Mouse (Mus musculus) MEL (cell line): ENCODE measurements around the gene Mus81. TPM values are rescaled to one million over a fixed set of nuclear protein-coding genes. Genes with fewer than 3 reads are reported as not detected.

Experiments used
- DNase-seq: peaks from one replicate; pipeline ENCODE4 v3.0.0; 2011; ENCODE audit warnings: low read depth, low spot score
- H3K27ac ChIP-seq: 2 replicates; pipeline ENCODE4 v1.5.1; 2012; ENCODE audit warnings: low read depth, mild to moderate bottlenecking, control low read depth, low read length, moderate library complexity; ENCODE audit not compliant: control insufficient read depth
- H3K27me3 ChIP-seq, 2 experiments: fragments of 150-350 bp in 1 of 2; sonication (generic) in 1 of 2; 2 replicates each; pipeline ENCODE4 v1.6.1; 2012; ENCODE audit warnings: low read length in 2 of 2, mild to moderate bottlenecking in 2 of 2, improper control_type of control experiment in 1 of 2, moderate library complexity in 1 of 2; ENCODE audit not compliant: insufficient read depth in 2 of 2, control insufficient read depth in 1 of 2
- H3K36me3 ChIP-seq, 2 experiments: 2 replicates each; pipeline ENCODE4 v1.6.1; 2012 to 2014; ENCODE audit warnings: low read length in 2 of 2, improper control_type of control experiment in 1 of 2, inconsistent platforms in 1 of 2, mild to moderate bottlenecking in 1 of 2; ENCODE audit not compliant: insufficient read depth in 2 of 2, control insufficient read depth in 1 of 2
- H3K4me1 ChIP-seq, 2 experiments: fragments of 150-350 bp in 1 of 2; sonication (generic) in 1 of 2; 2 replicates each; pipeline ENCODE4 v1.6.1; 2012; ENCODE audit warnings: low read length in 2 of 2, improper control_type of control experiment in 1 of 2, mild to moderate bottlenecking in 1 of 2; ENCODE audit not compliant: insufficient read depth in 2 of 2, control insufficient read depth in 1 of 2
- H3K4me3 ChIP-seq, 2 experiments: fragments of 150-350 bp in 1 of 2; sonication (generic) in 1 of 2; 2 replicates each; pipeline ENCODE4 v1.5.1; 2012; ENCODE audit warnings: low read depth in 2 of 2, low read length in 2 of 2, mild to moderate bottlenecking in 2 of 2, moderate library complexity in 2 of 2, control low read depth in 1 of 2, improper control_type of control experiment in 1 of 2; ENCODE audit not compliant: control insufficient read depth in 1 of 2, insufficient read depth in 1 of 2
- H3K79me2 ChIP-seq: 2 replicates; pipeline ENCODE4 v1.6.1; 2012; ENCODE audit warnings: mild to moderate bottlenecking, low read length, moderate library complexity; ENCODE audit not compliant: control insufficient read depth, poor library complexity, insufficient read depth
- H3K9ac ChIP-seq: 2 replicates; pipeline ENCODE4 v1.6.1; 2012; ENCODE audit warnings: low read depth, mild to moderate bottlenecking, control low read depth, low read length, moderate library complexity; ENCODE audit not compliant: control insufficient read depth, poor library complexity, severe bottlenecking
- H3K9me3 ChIP-seq: fragments of 150-350 bp; sonication (generic); replicated peaks from 2 replicates; pipeline ENCODE4 v1.6.1; 2012; ENCODE audit warnings: mild to moderate bottlenecking, low read length, improper control_type of control experiment, moderate library complexity; ENCODE audit not compliant: insufficient read depth
- CHD1 ChIP-seq: IDR thresholded peaks from 2 replicates; pipeline ENCODE4 v1.6.1; 2012; ENCODE audit warnings: low read depth, mild to moderate bottlenecking, inconsistent platforms, low read length, improper control_type of control experiment
- CTCF ChIP-seq, 3 experiments: IDR thresholded peaks in 2 of 3; conservative IDR thresholded peaks in 1 of 3; 2 replicates each; pipeline ENCODE4 v1.5.1; 2011 to 2012; ENCODE audit warnings: low read length in 3 of 3, low read depth in 2 of 3, mild to moderate bottlenecking in 2 of 3, improper control_type of control experiment in 1 of 3, inconsistent platforms in 1 of 3, mixed read lengths in 1 of 3, moderate library complexity in 1 of 3; ENCODE audit not compliant: control insufficient read depth in 1 of 3, insufficient read depth in 1 of 3, poor library complexity in 1 of 3, severe bottlenecking in 1 of 3
- GATA1 ChIP-seq: IDR thresholded peaks from 2 replicates; pipeline ENCODE4 v1.6.1; 2011; ENCODE audit warnings: low read depth, low read length, improper control_type of control experiment
- HCFC1 ChIP-seq: IDR thresholded peaks from 2 replicates; pipeline ENCODE4 v1.6.1; 2012; ENCODE audit warnings: low read depth, mild to moderate bottlenecking, inconsistent platforms, low read length, improper control_type of control experiment, moderate library complexity
- JUND ChIP-seq: IDR thresholded peaks from 2 replicates; pipeline ENCODE4 v1.6.1; 2011; ENCODE audit warnings: low read depth, mild to moderate bottlenecking, improper control_type of control experiment, low read length
- MAFK ChIP-seq: IDR thresholded peaks from 2 replicates; pipeline ENCODE4 v1.6.1; 2011; ENCODE audit warnings: low read depth, mild to moderate bottlenecking, low read length, improper control_type of control experiment, borderline replicate concordance
- MAX ChIP-seq: IDR thresholded peaks from 2 replicates; pipeline ENCODE4 v1.6.1; 2011; ENCODE audit warnings: low read length, improper control_type of control experiment
- MXI1 ChIP-seq: IDR thresholded peaks from 2 replicates; pipeline ENCODE4 v1.6.1; 2011; ENCODE audit warnings: mild to moderate bottlenecking, low read depth, low read length, improper control_type of control experiment
- MYC ChIP-seq: IDR thresholded peaks from 2 replicates; pipeline ENCODE4 v1.6.1; 2011; ENCODE audit warnings: low read depth, mild to moderate bottlenecking, low read length, improper control_type of control experiment, moderate library complexity
- NELFE ChIP-seq: IDR thresholded peaks from 2 replicates; pipeline ENCODE4 v1.6.1; 2011; ENCODE audit warnings: low read depth, low read length, improper control_type of control experiment
- POLR2A ChIP-seq, 2 experiments: IDR thresholded peaks; 2 replicates each; pipeline ENCODE4 v1.6.1; 2011 to 2012; ENCODE audit warnings: low read length in 2 of 2, mild to moderate bottlenecking in 2 of 2, control low read depth in 1 of 2, improper control_type of control experiment in 1 of 2, low read depth in 1 of 2, moderate library complexity in 1 of 2; ENCODE audit not compliant: control insufficient read depth in 1 of 2, insufficient read depth in 1 of 2, poor library complexity in 1 of 2
- POLR2AphosphoS2 ChIP-seq: IDR thresholded peaks from 2 replicates; pipeline ENCODE4 v1.6.1; 2011; ENCODE audit warnings: low read length, improper control_type of control experiment
- POLR2AphosphoS5 ChIP-seq: IDR thresholded peaks from 2 replicates; pipeline ENCODE4 v1.6.1; 2012; ENCODE audit warnings: low read depth, borderline replicate concordance, mild to moderate bottlenecking, inconsistent platforms, low read length, moderate library complexity, mixed read lengths
- RAD21 ChIP-seq: IDR thresholded peaks from 2 replicates; pipeline ENCODE4 v1.6.1; 2011; ENCODE audit warnings: mild to moderate bottlenecking, low read depth, low read length, improper control_type of control experiment
- RCOR1 ChIP-seq: IDR thresholded peaks from 2 replicates; pipeline ENCODE4 v1.6.1; 2012; ENCODE audit warnings: low read depth, mild to moderate bottlenecking, inconsistent platforms, low read length, improper control_type of control experiment
- TAL1 ChIP-seq: IDR thresholded peaks from 2 replicates; pipeline ENCODE4 v1.6.1; 2012; ENCODE audit warnings: mild to moderate bottlenecking, inconsistent platforms, low read length, moderate library complexity, mixed read lengths
- TCF12 ChIP-seq: IDR thresholded peaks from 2 replicates; pipeline ENCODE4 v1.6.1; 2014; ENCODE audit warnings: low read depth, mild to moderate bottlenecking, inconsistent platforms, low read length, improper control_type of control experiment, moderate library complexity
- ZC3H11A ChIP-seq: IDR thresholded peaks from 2 replicates; pipeline ENCODE4 v1.6.1; 2012; ENCODE audit warnings: low read depth, mild to moderate bottlenecking, inconsistent platforms, low read length, improper control_type of control experiment
- ZKSCAN1 ChIP-seq: IDR thresholded peaks from 2 replicates; pipeline ENCODE4 v1.6.1; 2012; ENCODE audit warnings: low read depth, mild to moderate bottlenecking, inconsistent platforms, low read length, improper control_type of control experiment, moderate library complexity
- ZMIZ1 ChIP-seq: IDR thresholded peaks from 2 replicates; pipeline ENCODE4 v1.6.1; 2012; ENCODE audit warnings: low read depth, mild to moderate bottlenecking, inconsistent platforms, low read length, improper control_type of control experiment, moderate library complexity
- polyA plus RNA-seq, 2 experiments: library from polyadenylated mRNA; stranded (reverse) in 1 of 2; unstranded in 1 of 2; fragments of >175 nt in 1 of 2; fragments of >200 nt in 1 of 2; gene quantifications; 2 replicates each; pipeline versions ENCODE4 v1.2.1 to v1.2.4; 2012; ENCODE audit warnings: low replicate concordance in 2 of 2, low read depth in 1 of 2; ENCODE audit not compliant: insufficient read length in 2 of 2, insufficient read depth in 1 of 2, missing spikeins in 1 of 2
- total RNA-seq: library from RNA; depleted of rRNA; stranded (reverse); fragments of 300-350 nt; gene quantifications from 2 replicates; pipeline ENCODE4 v1.2.3, GENCODE M21; 2012

Gene Mus81
- total and polyA plus RNA-seq, 3 experiments, result 38.9 to 50.5 TPM; not detected in 1

DNA sequence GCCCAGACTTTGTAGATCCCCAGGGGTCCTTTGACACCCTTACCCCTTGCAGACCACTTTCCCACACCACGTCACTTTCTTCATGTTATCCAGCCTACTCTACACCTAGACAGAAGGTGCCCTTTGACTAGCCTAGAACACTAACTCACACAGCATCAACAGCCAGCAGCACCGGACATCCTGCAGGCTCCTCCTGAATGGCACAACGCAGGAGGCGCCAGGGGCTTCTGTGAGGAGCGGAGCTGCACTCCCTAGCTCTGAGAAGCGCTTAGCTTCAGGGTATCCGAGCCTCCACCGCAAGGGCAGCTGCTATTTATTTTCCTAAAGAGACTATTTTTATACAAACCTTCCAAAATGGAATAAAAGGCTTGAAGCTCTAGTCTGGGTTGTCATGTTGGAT is 32.6 kb downstream of the Mus81 start:
- Histone ChIP-seq H3K27ac (no peak overlapping the region), H3K4me3 (no peak overlapping the region), H3K9ac (no peak overlapping the region), H3K9me3 (no peaks in the 10 kb centered on the region), H3K27me3 (no peaks in the 10 kb centered on the region), H3K4me1 (peaks cover 0 to 25% of the 10 kb centered on the region in 2 experiments), H3K36me3 (peaks cover 0 to 5% of the 10 kb centered on the region in 2 experiments; a peak in 2 of 4 replicates), H3K79me2 (peaks cover 15% of the 10 kb centered on the region)
- TF ChIP-seq CTCF (IDR thresholded peaks at IDR 0.05 in 2 of 3, conservative IDR thresholded peaks at IDR 0.05 in 1 of 3; ENCODE audit: control insufficient read depth in 1 of 3, insufficient read depth in 1 of 3, low read depth in 2 of 3, low read length in 3 of 3, poor library complexity in 1 of 3, severe bottlenecking in 1 of 3) (no peak), TCF12 (no peak), HCFC1 (no peak), POLR2A (IDR thresholded peaks at IDR 0.05; ENCODE audit: control insufficient read depth in 1 of 2, insufficient read depth in 1 of 2, low read depth in 1 of 2, low read length in 2 of 2, poor library complexity in 1 of 2) (no peak), MYC (no peak), CHD1 (no peak), TAL1 (no peak), ZC3H11A (no peak), MAX (no peak), MAFK (no peak), JUND (no peak), ZMIZ1 (no peak), RAD21 (no peak), MXI1 (no peak)
- DNase-seq, result no peak

DNA sequence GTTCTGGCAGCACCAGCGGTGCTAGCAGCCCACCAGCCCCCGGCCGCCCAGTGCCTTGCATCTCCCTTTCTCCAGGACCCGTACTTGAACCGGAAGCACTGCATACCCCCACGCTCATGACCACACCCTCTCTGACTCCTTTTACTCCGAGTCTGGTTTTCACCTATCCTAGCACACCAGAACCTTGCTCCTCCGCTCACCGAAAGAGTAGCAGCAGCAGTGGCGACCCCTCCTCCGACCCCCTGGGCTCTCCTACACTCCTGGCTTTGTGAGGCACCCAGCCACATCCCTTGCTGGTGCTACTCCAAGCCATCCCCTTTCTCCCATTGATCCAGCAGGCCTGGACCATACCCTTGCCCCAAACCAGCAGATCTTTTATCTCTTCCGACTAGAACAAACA is 33.2 kb downstream of the Mus81 start:
- Histone ChIP-seq H3K79me2 (peaks cover 14% of the 10 kb centered on the region), H3K27me3 (no peaks in the 10 kb centered on the region)
- no peak for TF ChIP-seq GATA1
- no peak for TF ChIP-seq NELFE
- TF ChIP-seq ZKSCAN1, result no peak
- TF ChIP-seq POLR2AphosphoS2, result no peak
- no peak for TF ChIP-seq RCOR1
- TF ChIP-seq POLR2AphosphoS5, result no peak
- TF ChIP-seq, all 39 proteins: peak for 0
- H3K27ac ChIP-seq, result no peak overlapping the region
- peaks cover 0 to 5% of the 10 kb centered on the region in 2 experiments; a peak in 2 of 4 replicates for H3K36me3 ChIP-seq
- no peak overlapping the region for H3K9ac ChIP-seq
- peaks cover 0 to 29% of the 10 kb centered on the region in 2 experiments for H3K4me1 ChIP-seq
- no peaks in the 10 kb centered on the region for H3K9me3 ChIP-seq
- H3K4me3 ChIP-seq, result no peak overlapping the region
- no peak for DNase-seq
